Comparison of ENCODE assay signal across 8 mouse cellular contexts in the genomic region with DNA sequence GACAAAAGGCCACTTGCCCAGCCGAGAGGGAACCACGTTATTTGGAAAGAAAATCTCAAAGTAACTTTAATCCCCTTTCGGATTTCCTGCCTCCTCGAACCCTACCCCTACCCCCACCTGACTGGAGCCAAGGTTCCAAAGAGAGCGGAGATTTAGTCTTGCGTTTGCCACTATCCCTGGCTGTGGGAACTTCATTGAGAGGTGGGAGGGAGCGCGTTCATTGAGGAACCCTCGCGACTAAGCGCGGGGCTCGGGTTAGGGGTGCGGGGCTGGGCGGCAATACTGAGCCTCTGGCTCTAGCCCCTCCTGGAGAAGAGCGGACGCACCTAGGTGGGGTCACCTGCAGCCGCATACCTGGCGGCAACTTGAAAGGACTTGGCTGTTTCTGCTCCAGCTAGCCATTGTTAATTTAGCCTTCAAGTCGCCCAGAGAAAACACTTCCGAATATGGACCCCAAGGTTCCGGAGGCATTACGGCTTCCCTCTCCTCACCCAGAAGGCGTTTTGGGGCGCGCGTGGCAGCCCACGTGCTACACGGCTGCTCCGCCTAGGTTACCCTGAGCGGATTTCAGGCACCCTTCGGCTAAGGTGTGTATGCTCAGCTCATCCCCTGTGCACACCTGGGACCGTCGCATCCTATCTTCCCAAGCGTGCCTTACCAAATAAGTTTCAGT. TPM values are rescaled to one million over a fixed set of nuclear protein-coding genes. Genes with fewer than 3 reads are reported as not detected.
DNase-seq lines count a peak whose midpoint lies in the region; ATAC-seq lines count a peak whose summit lies in the region.

No protein-coding gene starts in this region.

- no peaks in the 10 kb centered on the region for H3K27me3 ChIP-seq in embryonic facial prominence, embryonic 11.5 days (ENCODE audit: control insufficient read depth, insufficient read depth, low read length)
- peaks cover 21% of the 10 kb centered on the region for H3K27me3 ChIP-seq in hindbrain, embryonic 10.5 days (ENCODE audit: insufficient read depth, poor library complexity, severe bottlenecking)
- peaks cover 64% of the 10 kb centered on the region for H3K27me3 ChIP-seq in liver, embryonic 11.5 days (replicated peaks; ENCODE audit: control insufficient read depth, insufficient read depth, low read length)
- H3K27me3 ChIP-seq in neural tube, embryonic 13.5 days = peaks cover 62% of the 10 kb centered on the region

- peak overlapping the region; percentile 36 for H3K4me3 ChIP-seq in embryonic facial prominence, embryonic 11.5 days (ENCODE audit: low read depth, low read length)
- H3K4me3 ChIP-seq in hindbrain, embryonic 10.5 days = peak overlapping the region; percentile 86
- peak overlapping the region; percentile 38 for H3K4me3 ChIP-seq in liver, embryonic 11.5 days (ENCODE audit: low read depth, low read length)
- peak overlapping the region; percentile 44 for H3K4me3 ChIP-seq in neural tube, embryonic 13.5 days

- H3K27ac ChIP-seq in embryonic facial prominence, embryonic 11.5 days (replicated peaks; ENCODE audit: low read depth, low read length) = peak overlapping the region; percentile 86
- peak overlapping the region; percentile 97 for H3K27ac ChIP-seq in hindbrain, embryonic 10.5 days
- H3K27ac ChIP-seq in liver, embryonic 11.5 days (ENCODE audit: low read depth, low read length) = peak overlapping the region; percentile 57
- 0 out of 2 replicates have a peak overlapping the region, but pooled peaks have one; percentile 71 for H3K27ac ChIP-seq in neural tube, embryonic 13.5 days (replicated peaks)

- WGBS in embryonic facial prominence, embryonic 11.5 days = 0% methylated on average over 35 of the region's 35 CpGs
- WGBS in hindbrain, embryonic 10.5 days = under 1% methylated on average over 35 of the region's 35 CpGs
- 2% methylated on average over 35 of the region's 35 CpGs for WGBS in liver, embryonic 11.5 days
- under 1% methylated on average over 35 of the region's 35 CpGs for WGBS in neural tube, embryonic 13.5 days

- peak; percentile 40 to 59 for DNase-seq in heart, adult 18-20 months
- DNase-seq in heart, adult 9 months (ENCODE audit: low spot score in 2 of 2) = no peak
- DNase-seq in embryonic facial prominence, embryonic 11.5 days (ENCODE audit: low spot score) = peak; percentile 80
- peak; percentile 69 for DNase-seq in hindbrain, embryonic 10.5 days (ENCODE audit: low spot score)
- DNase-seq in liver, embryonic 11.5 days (ENCODE audit: low spot score) = peak; percentile 56
- no peak for DNase-seq in cerebellum, postnatal 4 days (ENCODE audit: low spot score in 2 of 2)
- DNase-seq in layer of hippocampus, postnatal 25 days (ENCODE audit: extremely low spot score in 1 of 2, low spot score in 1 of 2) = no peak

- no peaks in the 10 kb centered on the region for H3K36me3 ChIP-seq in embryonic facial prominence, embryonic 11.5 days (replicated peaks; ENCODE audit: control insufficient read depth, insufficient read depth, low read depth, low read length)
- H3K36me3 ChIP-seq in hindbrain, embryonic 10.5 days = peaks cover 8% of the 10 kb centered on the region; the same call in 1 of the 2 replicates
- H3K36me3 ChIP-seq in liver, embryonic 11.5 days (ENCODE audit: control insufficient read depth, insufficient read depth, low read length) = no peaks in the 10 kb centered on the region
- H3K36me3 ChIP-seq in neural tube, embryonic 13.5 days = no peaks in the 10 kb centered on the region

- peak; percentile 10; the same call in 1 of the 2 replicates for ATAC-seq in embryonic facial prominence, embryonic 11.5 days (replicated peaks; ENCODE audit: insufficient number of reproducible peaks, low FRiP score, low TSS enrichment, low read depth)
- no peak; the same call in 1 of the 2 replicates for ATAC-seq in liver, embryonic 11.5 days (replicated peaks; ENCODE audit: low FRiP score)
- no peak for ATAC-seq in neural tube, embryonic 13.5 days (ENCODE audit: low read depth)

- peak overlapping the region; percentile 67 for H3K9ac ChIP-seq in embryonic facial prominence, embryonic 11.5 days (replicated peaks; ENCODE audit: low read length)
- peak overlapping the region; percentile 23; the same call in 1 of the 2 replicates for H3K9ac ChIP-seq in liver, embryonic 11.5 days (ENCODE audit: low read depth, low read length)
- H3K9ac ChIP-seq in neural tube, embryonic 13.5 days = peak overlapping the region; percentile 57; the same call in 1 of the 2 replicates

- no peaks in the 10 kb centered on the region for H3K9me3 ChIP-seq in embryonic facial prominence, embryonic 11.5 days (replicated peaks; ENCODE audit: control insufficient read depth, low read length)
- H3K9me3 ChIP-seq in hindbrain, embryonic 10.5 days = no peaks in the 10 kb centered on the region
- no peaks in the 10 kb centered on the region for H3K9me3 ChIP-seq in liver, embryonic 11.5 days (ENCODE audit: control insufficient read depth, low read length)
- no peaks in the 10 kb centered on the region for H3K9me3 ChIP-seq in neural tube, embryonic 13.5 days

- peak overlapping the region; percentile 76 for H3K4me2 ChIP-seq in embryonic facial prominence, embryonic 11.5 days (ENCODE audit: low read depth, low read length)
- H3K4me2 ChIP-seq in liver, embryonic 11.5 days = peak overlapping the region; percentile 76
- peak overlapping the region; percentile 96 for H3K4me2 ChIP-seq in neural tube, embryonic 13.5 days

- no peaks in the 10 kb centered on the region for H3K4me1 ChIP-seq in embryonic facial prominence, embryonic 11.5 days (ENCODE audit: control insufficient read depth, insufficient read depth, low read length)
- H3K4me1 ChIP-seq in hindbrain, embryonic 10.5 days (replicated peaks) = peaks cover 60% of the 10 kb centered on the region
- H3K4me1 ChIP-seq in liver, embryonic 11.5 days (replicated peaks; ENCODE audit: control insufficient read depth, insufficient read depth, low read length) = peaks cover 12% of the 10 kb centered on the region; the same call in 1 of the 2 replicates
- H3K4me1 ChIP-seq in neural tube, embryonic 13.5 days (replicated peaks) = peaks cover 64% of the 10 kb centered on the region

RNA-seq across cellular contexts. Expression of a gene that starts 2.5 kb away (rescaled TPM):
- total RNA-seq in heart, adult 18-20 months (2021) = 10 to 100 TPM; 38.3 to 62.8 TPM
- 208 and 223 TPM in 2 replicates for polyA plus RNA-seq in embryonic facial prominence, embryonic 11.5 days (2014; fragmentation: Nextera tagmentation; extraction: Ambion mirVana)
- 166 and 220 TPM in 2 replicates for polyA plus RNA-seq in hindbrain, embryonic 10.5 days (2016; fragmentation: Nextera tagmentation; extraction: Ambion mirVana)
- polyA plus RNA-seq in liver, embryonic 11.5 days (2014; fragmentation: Nextera tagmentation; extraction: Ambion mirVana) = 60.5 and 69.2 TPM in 2 replicates
- polyA plus RNA-seq in neural tube, embryonic 13.5 days (2015; fragmentation: Nextera tagmentation; extraction: Ambion mirVana) = 31.1 and 50.8 TPM in 2 replicates
- total RNA-seq in layer of hippocampus, postnatal 25 days (2021) = 10 to 100 TPM; 52.4 to 53.8 TPM

RNA-seq across cellular contexts. Expression of a gene that starts 27.3 kb away (rescaled TPM):
- total RNA-seq in heart, adult 18-20 months (2021) = 10 to 100 TPM; 18.1 to 18.3 TPM
- 21.0 and 24.5 TPM in 2 replicates for polyA plus RNA-seq in embryonic facial prominence, embryonic 11.5 days (2014; fragmentation: Nextera tagmentation; extraction: Ambion mirVana)
- 30.5 and 33.0 TPM in 2 replicates for polyA plus RNA-seq in hindbrain, embryonic 10.5 days (2016; fragmentation: Nextera tagmentation; extraction: Ambion mirVana)
- polyA plus RNA-seq in liver, embryonic 11.5 days (2014; fragmentation: Nextera tagmentation; extraction: Ambion mirVana) = 16.2 and 20.9 TPM in 2 replicates
- polyA plus RNA-seq in neural tube, embryonic 13.5 days (2015; fragmentation: Nextera tagmentation; extraction: Ambion mirVana) = 33.8 and 36.3 TPM in 2 replicates
- 10 to 100 TPM; 23.7 to 25.8 TPM for total RNA-seq in layer of hippocampus, postnatal 25 days (2021)

RNA-seq across cellular contexts. Expression of a gene that starts 45.9 kb away (rescaled TPM):
- not detected for total RNA-seq in heart, adult 18-20 months (2021)
- 25.4 and 29.1 TPM in 2 replicates for polyA plus RNA-seq in embryonic facial prominence, embryonic 11.5 days (2014; fragmentation: Nextera tagmentation; extraction: Ambion mirVana)
- 43.4 and 55.3 TPM in 2 replicates for polyA plus RNA-seq in hindbrain, embryonic 10.5 days (2016; fragmentation: Nextera tagmentation; extraction: Ambion mirVana)
- 0.12 and 0.43 TPM in 2 replicates for polyA plus RNA-seq in liver, embryonic 11.5 days (2014; fragmentation: Nextera tagmentation; extraction: Ambion mirVana)
- polyA plus RNA-seq in neural tube, embryonic 13.5 days (2015; fragmentation: Nextera tagmentation; extraction: Ambion mirVana) = 27.4 and 29.1 TPM in 2 replicates
- total RNA-seq in layer of hippocampus, postnatal 25 days (2021) = not detected

Comparison
In these comparisons a context has a peak if more than half of its experiments do, and no peak if none do; other contexts are left out.
1. DNase-seq: peak in heart, adult 18-20 months (2 of 2), embryonic facial prominence, embryonic 11.5 days (single experiment), hindbrain, embryonic 10.5 days (single experiment) and liver, embryonic 11.5 days (single experiment); none in heart, adult 9 months (0 of 2), cerebellum, postnatal 4 days (0 of 2) and layer of hippocampus, postnatal 25 days (0 of 2).
2. H3K4me3 ChIP-seq: peak in every context shown above with its lines; median percentile 86 in hindbrain, embryonic 10.5 days; 44 in neural tube, embryonic 13.5 days; 38 in liver, embryonic 11.5 days; 36 in embryonic facial prominence, embryonic 11.5 days.
3. RNA of a gene that starts 45.9 kb away (polyA plus RNA-seq): 43.4 to 55.3 TPM in hindbrain, embryonic 10.5 days, 25.4 to 29.1 TPM in embryonic facial prominence, embryonic 11.5 days and 27.4 to 29.1 TPM in neural tube, embryonic 13.5 days; 0.12 to 0.43 TPM in liver, embryonic 11.5 days; every median in the first group is over 10 times any median in the second.
4. Peak in every context shown above with its lines, with median percentiles within 50 percentile points of each other: H3K27ac ChIP-seq, H3K4me2 ChIP-seq and H3K9ac ChIP-seq.